Mouse (Mus musculus) G1E (cell line): ENCODE results near the gene Dhrs11.

ENCODE experiments used
- CTCF ChIP-seq: IDR thresholded peaks from 2 replicates; pipeline ENCODE4 v1.5.1; 2012; ENCODE audit warnings: low read depth, low read length, inconsistent platforms, mixed read lengths
- GATA1 ChIP-seq: IDR thresholded peaks from 2 replicates; pipeline ENCODE4 v1.6.1; 2012; ENCODE audit warnings: borderline replicate concordance, low read length, inconsistent platforms, mixed read lengths
- GATA2 ChIP-seq: IDR thresholded peaks from 2 replicates; pipeline ENCODE4 v1.6.1; 2012; ENCODE audit warnings: low read depth, low read length, inconsistent platforms, borderline replicate concordance
- POLR2AphosphoS5 ChIP-seq: IDR thresholded peaks from 2 replicates; pipeline ENCODE4 v1.6.1; 2012; ENCODE audit warnings: low read depth, low read length, inconsistent platforms; ENCODE audit not compliant: insufficient replicate concordance
- TAL1 ChIP-seq: conservative IDR thresholded peaks from 2 replicates; pipeline ENCODE4 v1.6.1; 2012; ENCODE audit warnings: low read depth, low read length, inconsistent platforms, mixed read lengths

DNA sequence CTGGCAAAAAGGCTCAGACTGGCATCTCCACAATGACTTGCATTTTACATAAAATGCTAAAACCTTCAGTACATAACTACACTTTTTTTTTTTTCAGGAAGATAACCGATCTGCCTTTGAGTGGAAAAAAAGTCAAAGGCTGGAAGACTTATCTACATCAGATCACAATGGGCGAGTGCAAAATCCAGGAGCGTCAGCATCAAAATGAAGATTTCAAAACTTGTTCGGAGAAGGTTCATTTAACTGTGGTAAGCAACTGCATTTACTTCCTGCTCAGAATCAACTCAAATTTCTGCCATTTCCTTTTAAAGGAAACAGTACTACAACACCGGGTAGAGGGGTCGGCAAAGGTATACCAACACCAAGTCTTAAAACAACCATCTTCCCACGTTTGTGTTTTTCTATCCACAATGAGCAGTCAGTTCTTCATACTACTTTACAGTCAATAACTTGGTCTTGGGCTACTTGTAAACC, 40.0 kb upstream of the Dhrs11 start:
- TF ChIP-seq GATA1, result no peak
- TF ChIP-seq CTCF, result no peak
- no peak for TF ChIP-seq TAL1
- TF ChIP-seq POLR2AphosphoS5, result no peak
- no peak for TF ChIP-seq GATA2
